Mouse (Mus musculus): ENCODE measurements around the gene Sv2a.

GRCm38 (mm10) chr3:96179531-96179930, 1.4 kb upstream of the Sv2a start:
- TF ChIP-seq CHD2 (IDR thresholded peaks at IDR 0.05; ENCODE audit: low read depth, low read length) (no peak), HCFC1 (IDR thresholded peaks at IDR 0.05; ENCODE audit: borderline replicate concordance, insufficient read depth, low read length) (no peak), ZC3H11A (IDR thresholded peaks at IDR 0.05; ENCODE audit: borderline replicate concordance, low read depth, low read length) (no peak), MAFK (IDR thresholded peaks at IDR 0.05; ENCODE audit: insufficient read depth, low read depth, low read length) (no peak)

All from ES-E14 (cell line).